Mouse (Mus musculus): ENCODE data around the gene Car9.
A peak's percentile ranks its signal among the peaks of the same experiment; 100 is the strongest.
"Not testable (repeated sequence)": the region's sequence is repeated elsewhere in the genome, so short reads cannot be mapped to it uniquely, and the experiment has no call there.

Car9 gene

DNA sequence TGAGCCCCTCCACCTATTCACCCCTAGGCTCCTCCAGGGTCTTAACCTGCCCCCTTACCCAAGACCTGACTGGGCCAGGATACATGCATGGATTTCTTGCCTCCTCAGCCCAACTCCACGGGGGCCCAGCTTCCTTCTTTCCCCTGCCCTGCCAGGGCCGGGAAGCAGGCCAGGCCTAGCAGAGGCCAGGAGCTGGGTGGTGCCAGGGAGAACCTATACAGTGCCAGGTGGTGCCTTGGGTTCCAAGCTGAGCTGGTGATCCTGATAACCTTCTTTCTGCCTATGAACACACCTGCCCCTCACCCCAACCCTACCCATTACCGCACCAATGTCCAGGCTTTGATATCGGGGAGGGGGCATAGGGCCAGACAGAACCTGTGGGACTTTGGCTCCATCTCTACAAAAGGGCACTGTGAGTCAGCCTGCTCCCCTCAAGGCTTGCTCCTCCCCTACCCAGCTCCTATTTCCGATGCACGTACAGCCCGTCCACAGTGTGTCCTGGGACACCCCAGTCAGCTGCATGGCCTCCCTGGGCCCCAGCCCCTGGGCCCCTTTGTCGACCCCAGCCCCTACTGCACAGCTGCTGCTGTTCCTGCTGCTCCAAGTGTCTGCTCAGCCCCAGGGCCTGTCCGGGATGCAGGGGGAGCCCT lies at the start of gene Car9:
TSS of gene Car9 (plus strand) at position 431 of the 650 bp plus-strand sequence.
- no peak for DNase-seq (ENCODE audit: low spot score in 2 of 2)

DNA sequence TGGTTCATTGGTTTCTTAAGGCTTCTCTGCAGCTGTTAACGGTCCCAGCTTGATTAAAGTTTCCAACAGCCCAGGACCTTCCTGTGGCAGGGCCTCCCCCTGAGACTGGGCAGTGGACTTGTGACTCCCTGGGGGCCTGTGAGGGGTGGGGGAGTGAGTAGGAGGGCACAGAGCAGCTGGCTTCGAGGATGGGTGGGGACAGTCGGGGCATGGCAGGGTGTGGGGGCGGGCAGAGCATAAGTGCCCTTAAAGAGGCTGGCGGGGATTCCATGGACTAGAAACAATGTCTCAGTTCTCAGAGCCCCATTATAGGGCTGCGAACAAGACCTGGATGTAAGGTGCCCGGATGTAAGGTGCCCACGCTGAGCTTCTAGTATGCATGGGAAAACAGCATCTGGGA lies 49.6 kb upstream of the Car9 start:
- DNase-seq (ENCODE audit: low spot score in 2 of 2): no peak

DNA sequence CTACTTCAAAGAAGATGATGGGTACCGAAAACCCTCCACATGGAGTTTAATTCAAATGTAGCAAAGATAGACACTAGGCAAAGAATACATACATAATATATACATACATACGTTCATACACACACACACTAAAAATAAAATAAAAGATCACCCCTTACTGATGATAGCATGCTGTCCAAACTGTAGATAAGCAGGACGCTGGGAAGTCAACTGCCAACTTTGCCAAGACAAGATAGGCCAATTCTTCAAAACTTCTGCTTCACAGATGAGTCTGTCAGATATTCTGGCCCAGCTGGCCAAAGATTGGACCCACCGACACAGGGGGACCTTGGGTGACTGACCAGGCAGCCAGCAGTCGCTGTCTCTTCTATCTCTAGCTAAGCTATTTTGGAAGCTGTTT lies 43.7 kb upstream of the Car9 start:
- DNase-seq (ENCODE audit: low spot score in 2 of 2): no peak

DNA sequence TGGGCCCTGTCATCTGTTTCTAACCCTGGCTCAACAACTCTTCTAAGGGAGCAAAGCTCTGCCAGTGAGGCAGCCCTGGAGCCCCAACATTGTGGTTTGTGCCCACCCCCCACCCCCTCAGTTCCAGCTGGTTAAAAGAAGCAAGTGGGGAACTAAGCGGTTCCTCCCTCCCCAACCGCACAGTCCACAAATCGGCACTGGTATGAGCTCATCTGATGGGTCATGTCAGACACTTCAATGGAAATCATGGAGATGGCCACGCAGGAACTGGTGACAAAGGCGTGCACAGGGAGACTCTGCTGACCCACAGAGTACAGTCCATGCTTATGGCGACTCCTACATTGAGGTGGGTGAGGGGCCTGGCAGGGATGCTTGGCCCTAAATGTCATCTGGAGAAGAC lies 40.8 kb upstream of the Car9 start:
- no peak for DNase-seq (ENCODE audit: low spot score in 2 of 2)

DNA sequence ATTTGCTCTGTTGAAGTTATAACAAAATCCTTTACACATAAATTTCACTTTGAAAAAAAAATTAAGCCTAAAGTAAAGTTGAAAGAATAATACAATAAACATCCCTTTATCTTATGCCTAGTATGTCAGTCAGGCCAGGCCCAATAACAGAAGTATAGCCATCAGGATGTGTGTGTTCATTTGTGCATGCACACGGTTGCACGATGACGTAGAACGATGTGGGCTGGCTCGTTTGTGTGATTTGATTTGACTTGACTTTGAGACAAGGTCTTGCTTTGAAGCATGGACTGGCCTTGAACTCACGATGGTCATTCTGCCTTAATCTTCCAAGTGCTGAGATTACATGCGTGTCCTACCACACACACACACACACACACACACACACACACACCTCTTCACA lies 39.9 kb upstream of the Car9 start:
- DNase-seq (ENCODE audit: low spot score in 2 of 2): no peak

DNA sequence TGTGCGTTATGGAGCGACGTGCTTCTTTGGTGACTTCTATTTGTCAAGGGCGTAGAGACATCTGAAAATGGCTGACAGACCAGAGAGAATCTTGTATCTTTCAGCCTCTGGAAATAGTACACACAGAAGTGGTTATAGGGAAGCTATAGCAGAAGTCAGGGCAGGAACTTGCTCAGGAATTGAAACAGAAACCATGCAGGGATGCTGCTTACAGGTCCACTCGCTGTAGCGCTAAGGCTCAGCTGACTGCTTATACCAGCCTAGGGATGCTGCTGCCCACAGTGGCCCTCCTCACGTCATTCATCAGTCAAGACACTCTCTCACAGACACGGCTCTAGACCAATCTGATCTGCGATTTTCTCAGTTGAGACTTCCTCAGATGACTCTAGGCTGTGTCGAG lies 36.5 kb upstream of the Car9 start:
- no peak for DNase-seq (ENCODE audit: low spot score in 2 of 2)

DNA sequence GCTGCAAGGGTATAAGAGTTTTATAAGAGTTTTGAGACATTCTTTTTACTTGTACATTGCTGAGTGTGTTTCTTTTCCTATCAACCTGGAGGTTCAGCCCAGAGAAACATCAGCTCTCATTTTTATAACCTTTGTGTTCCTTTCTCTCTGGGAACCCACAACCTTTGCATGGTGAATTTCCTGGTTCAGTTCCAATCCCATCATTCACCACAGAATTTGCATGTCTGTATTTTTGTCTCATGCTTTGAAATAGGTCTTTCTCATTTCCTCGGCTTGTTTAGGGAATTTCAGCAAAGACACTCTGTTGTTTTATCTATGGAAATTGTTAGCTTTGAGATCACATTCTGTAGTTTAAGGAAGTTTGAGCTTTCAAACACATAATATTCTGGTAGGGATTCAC lies 33.1 kb upstream of the Car9 start:
- DNase-seq (ENCODE audit: low spot score in 2 of 2): no peak

DNA sequence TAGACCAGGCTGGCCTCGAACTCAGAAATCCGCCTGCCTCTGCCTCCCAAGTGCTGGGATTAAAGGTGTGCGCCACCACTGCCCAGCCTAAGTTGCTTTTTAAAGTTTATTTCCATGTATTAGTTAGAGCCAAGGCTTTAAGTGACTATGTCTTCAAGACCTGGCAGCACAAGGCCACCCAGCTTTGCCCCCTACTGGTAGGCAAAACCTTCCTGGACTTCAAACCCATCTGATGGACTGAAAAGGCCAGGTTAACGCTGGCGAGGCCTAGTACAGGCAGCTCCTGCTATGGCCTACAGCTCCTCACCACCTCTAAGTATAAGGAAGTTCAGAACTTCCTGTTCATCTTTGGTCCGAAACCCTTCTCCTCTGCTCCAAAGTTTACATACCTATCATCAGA lies 30.2 kb upstream of the Car9 start:
- no peak for DNase-seq (ENCODE audit: low spot score in 2 of 2)

DNA sequence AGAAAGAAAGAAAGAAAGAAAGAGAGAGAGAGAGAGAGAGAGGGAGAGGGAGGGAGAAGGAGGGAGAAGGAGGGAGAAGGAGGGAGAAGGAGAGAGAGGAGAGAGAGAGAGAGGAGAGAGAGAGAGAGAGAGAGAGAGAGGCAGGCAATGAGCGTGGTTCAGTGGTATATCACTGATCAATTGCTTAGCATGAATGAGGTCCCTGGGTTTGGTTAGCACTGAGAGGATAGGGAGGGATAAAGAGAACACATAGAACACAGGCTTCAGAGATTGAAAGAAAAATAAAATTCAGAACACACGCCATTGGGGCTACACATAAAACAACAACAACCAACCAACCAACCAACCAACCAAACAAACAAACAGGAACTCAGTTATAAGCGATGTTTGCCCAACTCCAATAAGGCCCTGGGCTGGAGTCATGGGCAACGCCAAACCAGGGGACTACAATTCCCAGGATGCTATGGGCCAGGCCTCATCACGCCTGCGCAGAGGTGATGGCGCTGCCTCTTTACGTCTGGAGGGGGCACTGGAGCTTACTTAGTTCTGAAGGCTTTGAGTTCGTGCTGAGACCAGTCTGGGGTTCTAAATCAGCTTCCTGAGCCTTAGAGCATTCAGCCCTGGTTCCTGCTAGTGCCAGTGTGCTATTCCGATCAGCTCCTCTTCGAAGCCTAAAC lies 28.8 kb upstream of the Car9 start:
- DNase-seq (ENCODE audit: low spot score in 2 of 2): peak; percentile 71 to 82

DNA sequence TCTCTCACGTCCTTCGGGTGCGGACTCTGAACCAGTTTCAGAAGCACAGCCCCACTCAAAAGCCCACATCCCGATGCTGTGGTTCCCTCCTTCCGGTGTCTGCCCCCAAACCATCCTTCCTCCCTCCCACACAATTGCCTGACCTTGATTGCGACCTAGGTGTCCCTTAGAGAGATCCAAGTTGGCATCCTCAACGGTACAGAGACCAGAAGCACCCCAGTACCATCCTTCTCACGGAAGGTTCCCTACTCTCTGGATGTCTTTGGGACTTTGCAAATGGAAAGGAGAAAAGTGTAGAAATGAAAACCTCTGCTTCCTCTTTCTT lies 28.3 kb upstream of the Car9 start:
- no peak for DNase-seq (ENCODE audit: low spot score in 2 of 2)

DNA sequence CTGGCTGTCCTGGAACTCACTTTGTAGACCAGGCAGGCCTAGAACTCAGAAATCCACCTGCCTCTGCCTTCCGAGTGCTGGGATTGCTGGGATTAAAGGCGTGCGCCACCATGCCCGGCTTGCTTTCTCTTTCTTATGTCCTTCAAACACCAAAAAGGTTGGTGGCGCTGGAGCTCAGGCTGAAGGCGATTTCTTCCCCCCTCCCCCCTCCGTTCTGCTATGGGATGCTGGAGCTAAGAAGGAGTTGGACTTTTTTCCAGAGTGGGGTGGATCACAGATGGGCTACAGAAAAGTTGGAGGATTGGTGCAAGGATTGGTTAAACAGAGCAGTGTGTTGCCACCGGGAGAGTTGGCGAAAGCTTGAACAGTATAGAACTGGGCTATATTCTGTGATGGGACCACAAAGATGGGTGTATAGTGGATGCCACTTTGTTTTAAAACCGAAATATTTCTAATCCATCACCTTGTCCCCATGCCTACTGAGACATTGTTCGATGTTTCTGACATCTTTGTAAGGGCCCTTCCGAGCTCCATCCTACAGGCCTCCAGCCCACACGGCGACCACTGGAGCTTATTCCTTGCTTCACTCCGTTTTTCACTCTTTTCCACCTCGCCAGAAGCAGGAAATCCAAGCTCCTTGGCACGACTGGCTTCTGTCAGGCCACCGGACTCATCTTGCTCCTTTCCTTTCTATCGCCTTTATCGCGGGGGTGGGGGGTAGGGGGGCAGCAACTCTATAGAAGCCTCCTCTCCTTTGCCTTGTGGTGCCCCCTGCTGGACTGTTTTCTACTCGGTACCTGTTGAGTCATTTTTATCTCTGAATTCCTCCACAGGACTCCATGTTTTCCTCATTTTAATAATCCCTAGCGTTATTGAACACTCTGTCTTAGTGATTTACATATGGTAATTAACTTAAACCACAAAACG lies 27.6 kb upstream of the Car9 start:
- DNase-seq (ENCODE audit: low spot score in 2 of 2): no peak

DNA sequence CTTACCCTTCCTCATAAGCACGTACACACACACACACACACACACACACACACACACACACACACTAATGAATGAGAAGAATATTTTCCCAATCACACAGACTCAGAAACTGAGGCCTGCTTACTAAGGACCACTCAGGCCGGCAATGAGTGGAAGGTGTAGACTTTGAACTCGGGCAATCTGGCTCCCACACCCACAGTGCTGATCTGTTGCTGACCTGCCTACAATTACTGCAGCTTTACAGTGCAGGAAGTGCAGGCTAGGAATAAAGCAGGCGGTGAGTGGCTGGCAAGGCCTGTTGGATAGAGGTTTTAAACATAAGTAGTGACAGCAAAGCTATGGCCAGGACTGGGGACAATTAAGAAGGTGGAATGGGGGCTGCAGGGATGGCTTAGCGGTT lies 25.8 kb upstream of the Car9 start:
- DNase-seq (ENCODE audit: low spot score in 2 of 2): no peak

DNA sequence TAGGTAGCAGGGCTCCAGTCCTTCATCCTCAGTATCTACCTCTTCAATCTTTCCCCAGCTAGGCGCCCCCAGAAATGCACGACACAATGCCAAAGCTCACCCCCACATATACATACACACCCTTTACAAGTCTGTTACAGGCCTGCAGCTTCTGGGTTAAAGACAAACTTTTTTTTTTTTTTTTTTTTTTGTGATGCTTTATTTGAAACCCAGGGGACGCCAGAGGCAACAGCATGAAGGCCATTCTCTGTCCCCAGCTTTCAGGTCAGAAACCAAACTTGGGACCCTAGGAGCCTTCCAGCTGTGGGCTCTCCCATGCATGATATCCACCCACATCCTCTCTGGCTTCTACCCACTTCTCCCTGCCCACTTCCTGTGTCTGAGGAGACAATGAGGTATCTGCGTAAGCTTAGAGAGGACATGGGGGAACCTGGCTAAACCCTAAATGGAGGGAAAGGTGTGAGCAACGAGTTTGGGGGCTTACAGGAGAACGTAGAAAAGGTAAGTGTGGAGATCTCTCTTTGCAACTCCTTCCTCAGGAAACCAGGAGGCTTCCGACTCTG lies 24.8 kb upstream of the Car9 start:
- no peak for DNase-seq (ENCODE audit: low spot score in 2 of 2)

DNA sequence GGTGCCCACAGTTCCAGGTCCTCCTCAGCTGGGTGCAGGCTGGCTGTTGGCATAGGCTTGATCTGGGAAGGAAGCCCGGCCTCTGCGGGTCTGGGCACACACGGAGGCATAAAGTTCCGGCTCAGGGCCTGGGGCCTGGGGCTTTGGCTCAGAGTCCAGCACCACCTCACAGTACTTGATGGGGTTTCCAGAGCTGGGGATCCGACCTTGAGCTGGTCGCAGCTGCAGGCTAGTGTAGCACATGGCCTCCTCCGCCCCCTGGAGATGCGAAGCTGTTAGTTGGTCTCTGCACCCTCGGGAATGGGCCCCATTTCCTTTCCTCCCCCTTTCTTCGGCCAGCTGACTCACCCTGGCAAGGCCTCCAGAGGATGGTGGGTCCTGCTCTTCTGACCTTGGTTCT lies 24.2 kb upstream of the Car9 start:
- DNase-seq (ENCODE audit: low spot score in 2 of 2): no peak

DNA sequence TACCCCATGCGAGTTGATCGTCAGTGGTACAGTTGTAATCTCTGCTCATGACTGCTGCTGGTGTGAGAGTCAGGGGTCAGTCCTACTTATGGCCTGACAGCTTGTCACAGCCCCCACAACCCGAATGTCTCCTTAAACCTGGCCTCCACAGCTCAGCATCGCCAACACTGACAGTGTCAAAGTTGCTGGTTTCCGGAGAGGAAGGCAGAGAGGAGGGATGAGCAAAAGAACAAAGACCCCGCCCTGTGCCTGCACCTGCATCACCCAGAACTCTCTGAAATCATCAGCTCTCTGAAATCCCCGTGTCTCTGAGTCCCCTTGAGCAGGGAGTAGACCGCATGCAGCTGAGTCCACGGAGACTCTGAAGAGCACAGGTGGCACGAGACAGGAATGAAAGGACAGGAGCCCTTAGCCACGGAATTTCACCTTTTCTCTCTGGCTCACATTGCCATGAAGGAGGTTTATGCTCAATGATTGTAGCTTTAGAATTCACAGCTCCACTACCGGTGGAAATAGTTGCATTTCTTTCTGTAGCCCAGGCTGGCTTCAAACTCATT lies 23.2 kb upstream of the Car9 start, which contains the start of gene Sit1:
TSS of gene Sit1 (minus strand) at position 200 of the 557 bp plus-strand sequence.
- DNase-seq (ENCODE audit: low spot score in 2 of 2): no peak

DNA sequence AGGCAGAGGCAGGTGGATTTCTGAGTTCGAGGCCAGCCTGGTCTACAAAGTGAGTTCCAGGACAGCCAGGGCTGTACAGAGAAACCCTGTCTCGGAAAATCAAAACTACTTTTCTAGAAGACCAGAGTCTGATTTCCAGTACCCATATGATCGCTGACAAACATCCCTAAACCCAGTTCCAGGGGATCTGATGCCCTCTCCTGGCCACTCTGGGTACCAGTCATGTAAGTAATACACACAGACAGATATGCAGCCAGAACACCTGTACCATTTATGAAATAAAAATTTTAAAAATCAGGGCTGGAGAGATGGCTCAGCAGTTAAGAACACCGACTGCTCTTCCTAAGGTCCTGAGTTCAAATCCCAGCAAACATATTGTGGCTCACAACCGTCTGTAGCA lies 21.1 kb upstream of the Car9 start:
- DNase-seq (ENCODE audit: low spot score in 2 of 2): not testable (repeated sequence)

DNA sequence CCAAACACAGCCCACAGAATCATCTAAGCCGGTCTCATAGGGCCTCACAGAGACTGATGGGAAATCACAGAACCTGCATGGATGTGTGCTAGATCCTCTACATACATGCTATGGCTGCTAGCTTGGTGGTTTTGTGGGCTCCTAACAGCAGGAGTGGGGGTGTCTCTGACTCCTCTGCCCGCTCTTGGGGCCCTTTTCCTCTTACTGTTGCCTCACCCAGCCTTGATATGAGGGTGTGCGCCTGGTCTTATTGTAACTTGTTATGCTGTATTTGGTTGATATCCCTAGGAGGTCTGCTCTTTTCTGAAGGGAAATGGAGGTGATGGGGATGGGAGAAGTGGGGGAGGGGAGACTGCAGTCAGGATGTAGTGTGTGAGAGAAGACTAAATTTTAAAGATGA lies 17.2 kb upstream of the Car9 start:
- no peak for DNase-seq (ENCODE audit: low spot score in 2 of 2)

DNA sequence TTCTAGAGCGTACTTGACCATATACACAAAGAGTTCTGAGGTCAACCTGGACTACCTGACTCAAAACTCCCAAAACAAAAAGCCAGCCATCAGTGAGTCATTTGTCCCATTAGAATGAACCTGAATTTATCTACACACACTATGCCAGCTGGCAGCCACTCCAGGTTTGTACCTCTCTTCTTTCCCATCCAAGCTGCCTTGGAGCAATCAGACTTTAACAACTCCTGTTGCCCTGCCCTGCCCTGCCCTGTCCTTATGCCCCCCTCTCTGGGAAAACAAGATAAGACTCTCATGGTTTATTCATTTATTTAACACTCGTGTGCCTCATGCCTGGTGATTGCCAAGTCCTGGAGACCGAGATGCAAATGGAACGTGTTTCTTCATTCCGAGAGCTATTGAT lies 16.0 kb upstream of the Car9 start:
- no peak for DNase-seq (ENCODE audit: low spot score in 2 of 2)

DNA sequence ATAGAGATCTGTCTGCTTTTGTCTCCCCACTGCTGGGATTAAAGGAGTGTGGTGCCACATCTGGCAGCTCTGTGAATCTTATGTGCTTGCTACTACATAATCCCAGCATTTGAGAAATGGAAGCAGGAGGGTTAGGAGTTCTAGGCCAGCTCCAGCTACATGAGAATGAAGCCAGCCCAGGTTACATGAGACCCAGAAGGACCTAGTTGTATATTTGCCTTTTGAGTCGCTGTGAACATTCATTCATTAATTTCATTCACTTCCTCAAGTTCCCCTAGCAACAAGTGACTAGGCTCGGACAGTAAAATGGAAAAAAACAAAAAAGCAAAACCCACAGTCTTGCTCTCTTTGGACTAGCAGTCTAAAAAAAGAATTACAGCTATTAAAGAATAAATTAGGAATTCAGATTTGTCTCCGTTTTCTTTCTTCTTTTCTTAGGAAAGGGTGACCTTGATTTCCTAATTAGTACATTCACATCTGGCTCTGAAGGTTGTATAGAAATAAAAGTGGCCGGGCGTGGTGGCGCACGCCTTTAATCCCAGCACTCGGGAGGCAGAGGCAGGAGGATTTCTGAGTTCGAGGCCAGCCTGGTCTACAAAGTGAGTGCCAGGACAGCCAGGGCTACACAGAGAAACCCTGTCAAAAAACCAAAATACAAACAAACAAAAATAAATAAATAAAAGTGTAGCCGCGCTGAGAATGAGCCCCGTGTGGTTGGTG lies 14.5 kb upstream of the Car9 start:
- DNase-seq (ENCODE audit: low spot score in 2 of 2): no peak

DNA sequence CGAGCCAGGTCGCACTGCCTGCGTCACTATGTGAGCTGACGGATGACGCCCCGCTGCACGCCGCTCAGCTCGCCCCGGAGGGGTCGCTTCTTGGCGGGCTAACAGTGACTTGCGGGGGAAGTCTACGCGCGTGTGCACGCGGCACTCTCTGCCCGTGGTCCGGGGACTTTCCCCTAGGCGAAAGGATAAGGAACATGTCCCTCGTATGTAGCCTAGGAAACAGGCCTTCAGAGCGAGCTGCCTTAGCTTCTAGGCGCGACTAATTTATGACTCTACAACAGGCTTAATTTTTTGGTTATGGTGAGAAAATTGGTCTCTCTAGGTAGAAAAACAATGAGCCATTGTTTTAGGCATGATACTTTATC lies 14.0 kb upstream of the Car9 start, which contains the start of gene Ccdc107:
TSS of gene Ccdc107 (plus strand) at position 80 of the 365 bp plus-strand sequence.
- peak; percentile 92 to 93 for DNase-seq (ENCODE audit: low spot score in 2 of 2)

DNA sequence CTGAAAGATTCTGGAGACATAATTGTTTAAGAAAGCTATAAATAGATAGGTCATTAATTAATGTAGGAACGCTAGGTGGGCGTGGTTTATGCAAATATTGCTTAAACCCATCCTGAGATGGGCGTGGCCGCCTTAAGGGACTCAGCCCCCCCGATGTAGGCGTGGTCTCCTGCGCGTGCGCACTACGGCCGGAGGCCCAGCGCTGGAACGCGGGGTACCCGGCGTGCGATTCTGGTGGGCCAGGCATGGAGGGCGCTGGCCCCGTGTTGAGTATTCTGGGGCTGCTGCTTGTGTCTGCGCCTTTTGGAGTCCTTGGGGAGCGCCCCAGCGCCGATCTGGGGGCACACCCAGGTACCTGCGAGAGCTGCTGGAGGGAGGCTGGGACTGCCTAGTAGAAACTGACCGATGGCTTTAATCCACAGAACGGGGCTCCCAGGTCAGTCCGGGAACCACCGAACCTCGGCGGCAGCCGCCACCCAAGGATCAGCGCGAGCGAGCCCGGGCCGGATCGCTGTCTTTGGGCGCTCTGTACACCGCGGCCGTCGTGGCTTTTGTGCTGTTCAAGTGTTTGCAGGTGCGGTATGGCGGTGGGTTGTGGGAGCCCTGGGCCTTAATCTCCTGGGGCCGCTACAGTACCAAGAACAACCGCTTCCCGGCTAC lies 13.4 kb upstream of the Car9 start:
- DNase-seq (ENCODE audit: low spot score in 2 of 2): peak; percentile 93 to 96

All from frontal cortex, postnatal 10 days (tissue).